Mouse (Mus musculus): ENCODE data around the gene Nsd1.
"Not testable (repeated sequence)": the region's sequence is repeated elsewhere in the genome, so short reads cannot be mapped to it uniquely, and the experiment has no call there.

The Nsd1 gene

GRCm38 (mm10) chr13:55209649-55210192 is at the start of gene Nsd1:
Gene Nsd1, plus strand, starts transcription at chr13:55209782.
- no peak for DNase-seq (ENCODE audit: low spot score)

- DNase-seq (ENCODE audit: low spot score) = no peak
Measured at GRCm38 (mm10) chr13:55162365-55162764, 47.2 kb upstream of the Nsd1 start.

GRCm38 (mm10) chr13:55163553-55163952 is 46.0 kb upstream of the Nsd1 start:
- peak; percentile 53 for DNase-seq (ENCODE audit: low spot score)

- DNase-seq (ENCODE audit: low spot score) = no peak
Measured at GRCm38 (mm10) chr13:55165831-55166339, 43.7 kb upstream of the Nsd1 start.

- DNase-seq (ENCODE audit: low spot score) = no peak
Measured at GRCm38 (mm10) chr13:55166806-55167725, 42.5 kb upstream of the Nsd1 start.

- DNase-seq (ENCODE audit: low spot score) = no peak
Measured at GRCm38 (mm10) chr13:55167798-55168197, 41.8 kb upstream of the Nsd1 start.

- no peak for DNase-seq (ENCODE audit: low spot score)
Measured at GRCm38 (mm10) chr13:55168255-55168654, 41.3 kb upstream of the Nsd1 start.

- peak; percentile 65 for DNase-seq (ENCODE audit: low spot score)
Measured at GRCm38 (mm10) chr13:55168958-55169369, 40.6 kb upstream of the Nsd1 start.

GRCm38 (mm10) chr13:55171517-55172335 is 37.9 kb upstream of the Nsd1 start:
- DNase-seq (ENCODE audit: low spot score) = peak; percentile 38

- no peak for DNase-seq (ENCODE audit: low spot score)
Measured at GRCm38 (mm10) chr13:55172336-55172770, 37.2 kb upstream of the Nsd1 start.

- no peak for DNase-seq (ENCODE audit: low spot score)
Measured at GRCm38 (mm10) chr13:55174347-55174746, 35.2 kb upstream of the Nsd1 start.

GRCm38 (mm10) chr13:55176265-55176664 is 33.3 kb upstream of the Nsd1 start:
- no peak for DNase-seq (ENCODE audit: low spot score)

- no peak for DNase-seq (ENCODE audit: low spot score)
Measured at GRCm38 (mm10) chr13:55177903-55178496, 31.6 kb upstream of the Nsd1 start.

GRCm38 (mm10) chr13:55178556-55178955 is 31.0 kb upstream of the Nsd1 start:
- peak; percentile 74 for DNase-seq (ENCODE audit: low spot score)

- no peak for DNase-seq (ENCODE audit: low spot score)
Measured at GRCm38 (mm10) chr13:55179591-55179990, 30.0 kb upstream of the Nsd1 start.

GRCm38 (mm10) chr13:55181786-55182172 is 27.8 kb upstream of the Nsd1 start:
- no peak for DNase-seq (ENCODE audit: low spot score)

- peak; percentile 88 for DNase-seq (ENCODE audit: low spot score)
Measured at GRCm38 (mm10) chr13:55182173-55182894, 27.2 kb upstream of the Nsd1 start.

- no peak for DNase-seq (ENCODE audit: low spot score)
Measured at GRCm38 (mm10) chr13:55183382-55183781, 26.2 kb upstream of the Nsd1 start.

GRCm38 (mm10) chr13:55187062-55187461 is 22.5 kb upstream of the Nsd1 start:
- not testable (repeated sequence) for DNase-seq (ENCODE audit: low spot score)

- no peak for DNase-seq (ENCODE audit: low spot score)
Measured at GRCm38 (mm10) chr13:55189531-55190107, 20.0 kb upstream of the Nsd1 start.

Measured in lung, postnatal 25 days (tissue).